Mouse (Mus musculus): ENCODE measurements around the gene Abhd8. TPM values are rescaled to one million over a fixed set of nuclear protein-coding genes. Genes with fewer than 3 reads are reported as not detected.
A peak's percentile ranks its signal among the peaks of the same experiment; 100 is the strongest.

Gene Abhd8
- polyA plus RNA-seq, 1 experiment from 2014 or later = 69.5 TPM

DNA sequence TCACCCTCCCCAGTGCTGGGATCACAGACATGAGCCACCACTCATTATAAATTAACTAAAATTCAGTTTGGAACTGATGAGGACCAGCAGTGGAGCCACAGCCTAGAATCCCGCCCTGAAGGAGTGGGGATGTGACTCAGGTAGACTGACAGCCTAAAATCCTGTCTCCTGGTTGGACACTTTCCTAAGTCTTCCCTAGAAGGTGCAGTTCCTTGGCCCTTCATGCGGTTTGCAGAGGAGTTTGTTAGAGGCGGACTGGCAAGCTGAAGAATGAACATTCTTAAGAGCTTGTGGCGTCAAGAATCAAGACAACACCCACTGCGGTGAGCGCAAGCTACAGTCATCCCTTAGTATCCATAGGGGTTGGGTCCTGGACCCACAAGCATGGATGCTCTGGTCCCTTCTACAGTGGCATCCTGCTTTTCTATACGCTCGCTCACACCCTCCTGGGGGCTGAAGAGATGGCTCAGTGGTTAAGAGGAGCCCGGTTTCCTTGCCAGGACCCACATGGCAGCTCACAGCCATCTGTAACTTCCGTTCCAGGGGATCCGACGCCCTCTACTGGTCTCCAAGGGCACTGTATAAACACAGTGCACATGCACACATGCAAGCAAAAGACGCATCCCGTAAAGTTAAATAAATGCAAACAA is 13.9 kb upstream of the Abhd8 start:
- Histone ChIP-seq H3K4me2 (peak overlapping the region; percentile 85), H3K36me3 (peaks cover 70% of the 10 kb centered on the region), H3K9me3 (no peaks in the 10 kb centered on the region), H3K4me1 (peaks cover 17% of the 10 kb centered on the region), H3K27me3 (no peaks in the 10 kb centered on the region), H3K4me3 (peak overlapping the region; percentile 63), H3K27ac (0 out of 2 replicates have a peak overlapping the region, but pooled peaks have one; percentile 87), H3K9ac (no peak overlapping the region; the same call in 1 of the 2 replicates)
- 39% methylated on average over 14 of the region's 14 CpGs for WGBS
- no peak for ATAC-seq (ENCODE audit: insufficient number of reproducible peaks, insufficient read depth, low FRiP score, low TSS enrichment, low read depth)

DNA sequence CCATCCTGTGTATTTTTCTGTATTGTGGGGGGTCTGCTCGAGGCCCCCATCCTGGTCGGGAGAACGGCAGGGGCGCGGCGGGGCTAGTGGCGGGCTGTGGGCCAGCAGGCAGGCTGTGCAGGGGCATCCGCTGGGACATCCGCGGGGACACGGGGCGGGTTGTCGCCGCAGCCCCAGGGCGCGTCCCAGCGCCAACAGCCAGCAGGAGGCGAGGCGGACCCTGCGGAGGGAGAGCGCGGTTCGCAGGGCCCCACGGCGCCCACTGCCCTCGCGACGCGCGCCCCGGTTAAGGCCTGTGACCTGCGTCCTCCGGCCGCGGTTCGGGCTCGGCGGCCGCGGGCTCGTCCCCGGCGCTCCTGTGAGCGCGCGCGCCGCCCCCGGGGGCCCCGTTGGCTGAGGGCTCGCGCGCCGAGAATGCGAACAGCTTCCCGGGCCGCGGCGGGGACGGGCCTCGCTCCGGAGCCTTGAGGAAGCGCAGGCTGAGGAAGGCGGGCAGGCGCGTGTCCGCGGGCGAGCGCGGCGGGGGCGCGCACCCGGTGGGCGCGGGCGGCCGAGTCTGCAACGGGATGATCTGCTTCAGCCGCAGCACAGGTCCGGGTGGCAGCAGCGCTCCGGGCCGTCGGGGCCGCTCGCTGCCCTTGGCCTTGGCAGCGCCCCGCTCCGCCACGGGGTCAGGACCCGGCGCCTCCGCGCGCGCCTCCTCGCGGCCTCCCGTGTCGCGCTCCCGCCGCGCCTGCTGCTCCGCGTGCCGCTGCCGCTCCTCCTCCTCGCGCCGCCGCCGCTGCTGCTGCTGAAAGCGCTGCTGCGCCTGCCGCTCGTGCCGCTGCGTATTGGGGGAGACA is 12.9 kb upstream of the Abhd8 start:
- no peaks in the 10 kb centered on the region for H3K9me3 ChIP-seq
- peaks cover 71% of the 10 kb centered on the region for H3K36me3 ChIP-seq
- H3K27ac ChIP-seq = peak overlapping the region; percentile 87
- no peaks in the 10 kb centered on the region for H3K27me3 ChIP-seq
- peak overlapping the region; percentile 85 for H3K4me2 ChIP-seq
- H3K4me1 ChIP-seq = peaks cover 17% of the 10 kb centered on the region
- ATAC-seq (ENCODE audit: insufficient number of reproducible peaks, insufficient read depth, low FRiP score, low TSS enrichment, low read depth) = peak; percentile 44
- H3K4me3 ChIP-seq = peak overlapping the region; percentile 63
- WGBS = under 1% methylated on average over 98 of the region's 121 CpGs
- H3K9ac ChIP-seq = peak overlapping the region; percentile 78

DNA sequence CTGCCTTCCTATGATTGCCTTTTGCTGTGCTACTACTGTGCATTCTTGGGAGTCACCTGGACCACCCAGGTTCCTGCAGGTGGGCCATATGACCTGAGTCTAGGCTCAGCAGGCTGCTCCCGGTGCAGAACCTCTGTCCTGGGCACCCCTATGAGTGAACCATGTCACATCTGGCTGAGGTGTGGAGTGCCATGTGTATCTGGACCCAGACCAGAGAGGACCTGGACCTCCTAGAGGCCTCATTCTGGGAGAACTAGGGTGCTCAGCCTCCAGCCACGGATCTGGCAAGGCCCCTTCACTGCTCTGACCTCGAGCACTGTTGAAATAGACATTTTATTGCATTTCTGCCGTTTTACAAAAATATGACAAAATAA is 12.2 kb upstream of the Abhd8 start:
- peak overlapping the region; percentile 78 for H3K9ac ChIP-seq
- ATAC-seq (ENCODE audit: insufficient number of reproducible peaks, insufficient read depth, low FRiP score, low TSS enrichment, low read depth) = 0 out of 2 replicates have a peak, but pooled peaks have one; percentile 15
- 30% methylated on average over 4 of the region's 4 CpGs for WGBS
- no peaks in the 10 kb centered on the region for H3K9me3 ChIP-seq
- peak overlapping the region; percentile 87 for H3K27ac ChIP-seq
- H3K4me3 ChIP-seq = peak overlapping the region; percentile 63
- peak overlapping the region; percentile 85 for H3K4me2 ChIP-seq
- H3K27me3 ChIP-seq = no peaks in the 10 kb centered on the region
- H3K4me1 ChIP-seq = peaks cover 22% of the 10 kb centered on the region
- H3K36me3 ChIP-seq = peaks cover 71% of the 10 kb centered on the region

DNA sequence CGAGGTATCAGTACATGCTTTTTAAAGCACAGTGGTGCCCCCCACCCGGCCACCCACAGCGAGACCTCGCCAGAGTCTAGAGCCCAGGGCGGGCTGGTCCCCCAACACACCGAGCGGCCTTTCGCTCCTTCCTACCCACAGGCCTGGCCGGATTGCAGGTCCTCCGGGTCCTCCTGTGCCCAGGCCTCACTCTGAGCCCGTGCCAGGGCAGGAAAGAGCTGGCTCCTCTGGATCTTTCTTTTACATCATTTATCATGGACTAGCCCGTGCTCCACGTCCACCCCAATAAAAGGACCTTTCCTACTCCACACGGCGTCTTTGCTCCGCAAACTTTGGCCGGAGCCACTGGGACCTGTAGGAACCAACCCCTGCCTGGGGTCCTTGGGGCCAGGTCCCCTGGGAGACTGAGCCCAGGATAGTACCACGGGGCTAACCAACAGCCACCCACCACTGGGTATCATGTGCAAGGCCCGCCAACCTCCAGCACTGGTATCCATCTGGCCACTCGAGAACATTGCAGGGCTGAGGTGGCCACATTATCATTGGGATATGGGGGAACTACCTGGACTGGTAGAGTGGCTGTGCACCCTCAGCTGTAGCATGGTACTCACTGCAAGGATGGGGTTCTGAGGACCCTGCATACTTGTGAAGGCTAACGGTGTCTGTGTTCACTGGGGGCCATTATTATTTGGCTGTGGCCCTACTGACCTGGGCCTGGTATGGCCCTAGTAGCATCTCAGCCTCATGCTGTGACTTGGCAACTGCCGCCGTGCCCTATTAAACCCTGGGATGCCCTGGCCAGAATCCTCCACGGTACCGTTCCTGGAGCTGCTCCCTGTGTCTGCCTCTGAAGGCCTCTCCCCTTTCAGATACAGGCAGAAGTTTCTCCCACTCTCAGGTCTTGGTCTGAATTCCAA is 11.6 kb upstream of the Abhd8 start:
- H3K4me3 ChIP-seq = no peak overlapping the region
- no peaks in the 10 kb centered on the region for H3K27me3 ChIP-seq
- peaks cover 69% of the 10 kb centered on the region for H3K36me3 ChIP-seq
- ATAC-seq (ENCODE audit: insufficient number of reproducible peaks, insufficient read depth, low FRiP score, low TSS enrichment, low read depth) = no peak
- no peak overlapping the region for H3K9ac ChIP-seq
- peak overlapping the region; percentile 85; the same call in 1 of the 2 replicates for H3K4me2 ChIP-seq
- peak overlapping the region; percentile 87; the same call in 1 of the 2 replicates for H3K27ac ChIP-seq
- no peaks in the 10 kb centered on the region for H3K9me3 ChIP-seq
- H3K4me1 ChIP-seq = peaks cover 29% of the 10 kb centered on the region
- 89% methylated on average over 25 of the region's 25 CpGs for whole genome bisulfite sequencing

DNA sequence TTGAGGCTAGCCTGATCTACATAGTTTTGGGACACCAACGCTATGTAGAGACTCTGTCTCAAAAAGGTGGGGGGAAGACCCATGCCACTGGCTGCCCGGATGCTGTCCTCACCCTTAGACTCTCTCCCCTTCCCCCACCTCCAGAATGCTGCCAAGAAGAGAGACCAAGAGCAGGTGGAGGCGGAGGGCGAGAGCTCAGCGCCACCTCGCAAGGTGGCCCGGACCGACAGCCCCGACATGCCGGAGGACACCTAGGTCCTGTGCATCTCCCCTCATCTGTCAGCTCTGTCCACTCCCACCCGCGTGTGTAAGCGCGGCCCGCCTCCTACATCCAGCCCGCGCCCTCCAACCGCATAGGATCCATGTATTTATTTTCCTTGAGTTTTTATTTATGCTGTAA is 10.9 kb upstream of the Abhd8 start:
- H3K4me3 ChIP-seq = no peak overlapping the region
- H3K27me3 ChIP-seq = no peaks in the 10 kb centered on the region
- no peak overlapping the region for H3K27ac ChIP-seq
- ATAC-seq (ENCODE audit: insufficient number of reproducible peaks, insufficient read depth, low FRiP score, low TSS enrichment, low read depth) = no peak
- no peak overlapping the region for H3K4me2 ChIP-seq
- H3K4me1 ChIP-seq = peaks cover 34% of the 10 kb centered on the region
- H3K9me3 ChIP-seq = no peaks in the 10 kb centered on the region
- peaks cover 64% of the 10 kb centered on the region for H3K36me3 ChIP-seq
- 93% methylated on average over 18 of the region's 18 CpGs for WGBS
- no peak overlapping the region for H3K9ac ChIP-seq

DNA sequence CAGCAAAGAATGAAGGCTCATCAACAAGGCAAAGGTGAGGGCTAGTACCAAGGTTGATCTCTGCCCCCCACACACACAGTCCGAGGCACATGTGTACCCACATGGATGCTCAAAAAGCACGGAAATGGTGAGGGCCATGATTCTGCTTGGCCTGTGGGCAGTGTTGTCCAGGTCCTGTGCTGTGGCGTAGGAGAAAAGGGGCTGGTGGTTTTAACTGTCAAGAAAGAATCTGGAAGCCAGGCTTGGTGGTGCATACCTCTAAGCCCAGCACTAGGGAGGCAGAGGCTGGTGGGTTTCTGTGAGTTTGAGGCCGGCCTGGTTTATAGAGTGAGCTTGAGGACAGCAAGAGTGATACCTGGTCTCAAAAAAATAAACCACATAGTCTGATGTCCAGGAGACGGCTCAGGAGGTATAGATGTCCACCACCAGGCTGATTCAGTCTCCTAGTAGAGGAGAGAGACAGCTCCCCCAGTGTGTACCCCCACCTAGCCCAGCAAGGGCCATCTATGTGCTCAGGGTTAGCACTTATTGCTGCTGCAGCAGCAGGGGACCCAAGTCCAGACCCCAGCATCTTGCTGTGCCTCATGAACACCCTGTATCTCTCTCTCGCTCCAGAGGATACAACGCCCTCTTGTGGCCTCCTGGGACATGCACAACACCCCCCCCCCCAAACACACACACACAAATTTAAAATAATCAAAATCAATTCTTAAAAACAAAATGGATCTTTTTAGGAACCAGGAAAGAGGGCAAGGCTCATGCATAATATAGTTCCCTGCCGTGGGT is 9.3 kb upstream of the Abhd8 start:
- ATAC-seq (ENCODE audit: insufficient number of reproducible peaks, insufficient read depth, low FRiP score, low TSS enrichment, low read depth) = no peak
- no peak overlapping the region for H3K4me3 ChIP-seq
- H3K4me1 ChIP-seq = peaks cover 34% of the 10 kb centered on the region
- no peaks in the 10 kb centered on the region for H3K9me3 ChIP-seq
- no peak overlapping the region for H3K4me2 ChIP-seq
- no peak overlapping the region for H3K9ac ChIP-seq
- 83% methylated on average over 8 of the region's 8 CpGs for WGBS
- no peak overlapping the region for H3K27ac ChIP-seq
- H3K36me3 ChIP-seq = peaks cover 54% of the 10 kb centered on the region
- no peaks in the 10 kb centered on the region for H3K27me3 ChIP-seq

DNA sequence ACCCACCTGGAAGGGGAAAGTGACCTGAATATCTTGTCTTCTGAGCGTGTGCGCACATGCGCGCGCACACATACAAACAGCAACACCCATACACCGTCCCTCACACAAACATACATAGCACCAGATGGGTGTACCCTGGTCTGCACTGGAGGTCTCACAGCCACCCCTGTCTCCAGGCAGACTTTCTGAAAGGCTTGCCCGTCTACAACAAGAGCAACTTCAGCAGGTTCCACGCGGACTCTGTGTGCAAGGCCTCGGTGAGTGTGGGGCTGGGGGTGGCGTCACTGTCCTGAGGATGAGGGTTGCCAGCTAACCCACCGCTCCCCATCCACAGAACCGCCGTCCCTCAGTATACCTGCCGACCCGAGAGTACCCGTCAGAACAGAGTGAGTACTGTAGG is 8.4 kb upstream of the Abhd8 start:
- Histone ChIP-seq H3K4me1 (peaks cover 25% of the 10 kb centered on the region), H3K4me3 (no peak overlapping the region), H3K27ac (no peak overlapping the region), H3K9ac (no peak overlapping the region), H3K9me3 (no peaks in the 10 kb centered on the region), H3K36me3 (peaks cover 54% of the 10 kb centered on the region), H3K27me3 (no peaks in the 10 kb centered on the region), H3K4me2 (no peak overlapping the region)
- no peak for ATAC-seq (ENCODE audit: insufficient number of reproducible peaks, insufficient read depth, low FRiP score, low TSS enrichment, low read depth)
- 95% methylated on average over 17 of the region's 17 CpGs for WGBS

DNA sequence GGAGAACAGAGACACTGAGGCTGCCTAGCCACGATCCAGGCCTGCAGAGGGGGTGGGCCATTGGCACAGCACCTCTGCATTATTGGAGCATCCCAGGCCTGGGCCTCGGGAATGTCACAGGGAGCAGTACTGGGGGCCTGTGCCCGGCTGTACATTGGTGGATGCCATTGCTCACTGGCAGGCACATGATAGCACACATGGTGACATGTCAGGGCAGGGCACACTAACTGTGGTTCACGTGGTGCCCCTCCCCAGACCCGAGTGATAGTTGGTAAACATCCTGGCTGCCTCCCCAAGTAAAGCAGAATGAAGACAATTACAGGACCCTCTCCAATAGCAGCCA is 7.4 kb upstream of the Abhd8 start:
- Histone ChIP-seq H3K27ac (no peak overlapping the region), H3K4me3 (peak overlapping the region; percentile 81; the same call in 1 of the 2 replicates), H3K9me3 (no peaks in the 10 kb centered on the region), H3K9ac (peak overlapping the region; percentile 82; the same call in 1 of the 2 replicates), H3K27me3 (no peaks in the 10 kb centered on the region), H3K36me3 (peaks cover 54% of the 10 kb centered on the region), H3K4me1 (peaks cover 23% of the 10 kb centered on the region), H3K4me2 (peak overlapping the region; percentile 92)
- no peak for ATAC-seq (ENCODE audit: insufficient number of reproducible peaks, insufficient read depth, low FRiP score, low TSS enrichment, low read depth)
- WGBS = 77% methylated on average over 5 of the region's 5 CpGs

DNA sequence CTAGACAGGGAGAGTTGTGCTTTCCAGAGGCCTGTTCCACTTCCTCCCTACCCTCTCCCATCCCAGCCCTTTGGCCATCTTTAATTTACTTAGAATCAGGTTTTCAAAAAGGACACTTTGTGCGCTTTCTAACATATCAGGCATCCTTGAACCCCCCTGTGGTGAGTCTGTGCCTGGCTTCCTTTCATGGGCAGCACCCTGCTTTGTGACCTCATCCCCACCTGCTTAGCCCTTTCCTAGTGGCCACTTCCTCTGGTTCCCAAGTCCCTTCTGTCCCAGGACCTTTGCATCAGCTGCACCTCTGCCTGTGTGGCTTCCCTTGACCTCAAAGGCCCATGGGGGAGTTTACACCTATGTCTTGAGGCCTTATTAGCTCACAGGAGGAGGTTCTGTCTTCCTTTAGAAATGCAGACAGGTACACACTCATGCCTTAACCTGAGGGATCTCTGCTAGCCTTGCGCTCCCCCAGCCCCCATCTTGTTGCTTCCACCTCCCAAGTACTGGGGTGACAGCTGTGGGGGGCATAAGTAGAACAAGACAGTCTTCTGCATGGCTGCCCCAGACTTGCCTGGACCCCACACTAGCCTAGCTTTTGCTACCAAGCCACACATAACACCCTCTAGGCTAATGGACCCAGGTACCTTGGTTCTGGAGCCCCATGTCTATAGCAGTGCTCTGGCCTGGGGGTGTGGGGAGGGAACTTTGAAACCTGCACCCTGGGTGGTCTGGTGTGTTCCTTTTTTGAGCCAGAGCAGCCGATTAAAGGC is 6.9 kb upstream of the Abhd8 start:
- H3K9ac ChIP-seq = peak overlapping the region; percentile 82
- peaks cover 51% of the 10 kb centered on the region for H3K36me3 ChIP-seq
- H3K9me3 ChIP-seq = no peaks in the 10 kb centered on the region
- H3K4me3 ChIP-seq = peak overlapping the region; percentile 81
- H3K4me1 ChIP-seq = peaks cover 24% of the 10 kb centered on the region
- H3K27ac ChIP-seq = no peak overlapping the region
- 87% methylated on average over 3 of the region's 3 CpGs for WGBS
- peak overlapping the region; percentile 92 for H3K4me2 ChIP-seq
- H3K27me3 ChIP-seq = no peaks in the 10 kb centered on the region
- no peak for ATAC-seq (ENCODE audit: insufficient number of reproducible peaks, insufficient read depth, low FRiP score, low TSS enrichment, low read depth)

DNA sequence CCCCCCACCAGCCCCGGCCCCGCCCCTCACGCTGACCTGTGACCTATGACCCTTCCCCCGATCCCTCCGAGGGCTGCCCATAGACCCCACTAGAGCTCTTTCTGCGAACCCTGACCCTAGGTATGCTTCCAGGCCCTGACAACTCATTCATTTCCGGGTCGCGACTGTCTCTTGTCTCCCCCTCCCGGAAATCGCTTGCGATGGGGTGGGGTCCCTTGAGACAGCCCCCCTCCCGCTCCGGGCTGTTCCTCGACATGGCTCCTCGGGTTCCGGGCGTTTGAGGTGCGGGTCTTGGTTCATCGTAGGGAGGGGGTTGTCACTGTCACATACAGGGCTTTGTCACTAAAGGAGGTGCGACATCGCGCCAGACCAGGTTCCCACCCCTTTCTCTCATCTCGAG is 6.0 kb upstream of the Abhd8 start:
- peak overlapping the region; percentile 92 for H3K4me2 ChIP-seq
- peak overlapping the region; percentile 82 for H3K9ac ChIP-seq
- H3K27me3 ChIP-seq = no peaks in the 10 kb centered on the region
- peaks cover 25% of the 10 kb centered on the region for H3K4me1 ChIP-seq
- no peaks in the 10 kb centered on the region for H3K9me3 ChIP-seq
- 0 out of 2 replicates have a peak, but pooled peaks have one; percentile 6 for ATAC-seq (ENCODE audit: insufficient number of reproducible peaks, insufficient read depth, low FRiP score, low TSS enrichment, low read depth)
- 1% methylated on average over 23 of the region's 24 CpGs for WGBS
- H3K36me3 ChIP-seq = peaks cover 42% of the 10 kb centered on the region
- peak overlapping the region; percentile 81 for H3K4me3 ChIP-seq
- H3K27ac ChIP-seq = peak overlapping the region; percentile 48; the same call in 1 of the 2 replicates

Data from embryonic facial prominence, embryonic 13.5 days (tissue).